Mouse (Mus musculus): Measurements from ENCODE around the gene Erc1.
"Not testable (repeated sequence)": the region's sequence is repeated elsewhere in the genome, so short reads cannot be mapped to it uniquely, and the experiment has no call there.

Gene Erc1

GRCm38 (mm10) chr6:119848034-119848695 is at the start of gene Erc1:
Erc1 (minus strand) TSS chr6:119848167.
- peak; percentile 99 for DNase-seq

GRCm38 (mm10) chr6:119892711-119893110 is 44.7 kb upstream of the Erc1 start:
- DNase-seq, result no peak

- no peak for DNase-seq
These were observed 35.2 kb upstream of the Erc1 start for GRCm38 (mm10) chr6:119883151-119883550.

GRCm38 (mm10) chr6:119864341-119865034 is 16.5 kb upstream of the Erc1 start:
- peak; percentile 97 for DNase-seq

- DNase-seq, result no peak
These were observed 13.6 kb upstream of the Erc1 start for GRCm38 (mm10) chr6:119861519-119861918.

- no peak for DNase-seq
These were observed 12.3 kb upstream of the Erc1 start for GRCm38 (mm10) chr6:119860236-119860635.

- no peak for DNase-seq
These were observed 7.5 kb upstream of the Erc1 start for GRCm38 (mm10) chr6:119855471-119855870.

DNA sequence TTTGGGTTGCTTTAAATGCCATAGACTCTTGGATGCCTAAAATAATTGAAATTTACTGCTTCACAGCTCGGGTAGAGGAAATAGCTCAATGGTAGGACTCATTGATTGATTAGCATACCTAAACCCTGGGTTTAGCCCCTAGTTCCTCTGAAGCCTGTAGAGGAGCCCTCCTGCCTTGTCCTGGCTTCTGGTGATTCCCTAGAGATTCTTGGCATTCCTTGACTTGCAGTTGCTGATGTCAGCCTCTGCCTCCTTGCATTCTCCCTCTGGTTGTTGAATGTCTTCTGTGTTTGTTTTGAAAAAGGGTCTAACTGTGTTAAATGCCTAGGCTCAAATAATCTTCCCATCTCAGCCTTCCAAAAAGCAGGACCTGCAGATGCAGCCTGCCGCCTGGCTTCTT is 6.2 kb upstream of the Erc1 start:
- no peak for DNase-seq

DNA sequence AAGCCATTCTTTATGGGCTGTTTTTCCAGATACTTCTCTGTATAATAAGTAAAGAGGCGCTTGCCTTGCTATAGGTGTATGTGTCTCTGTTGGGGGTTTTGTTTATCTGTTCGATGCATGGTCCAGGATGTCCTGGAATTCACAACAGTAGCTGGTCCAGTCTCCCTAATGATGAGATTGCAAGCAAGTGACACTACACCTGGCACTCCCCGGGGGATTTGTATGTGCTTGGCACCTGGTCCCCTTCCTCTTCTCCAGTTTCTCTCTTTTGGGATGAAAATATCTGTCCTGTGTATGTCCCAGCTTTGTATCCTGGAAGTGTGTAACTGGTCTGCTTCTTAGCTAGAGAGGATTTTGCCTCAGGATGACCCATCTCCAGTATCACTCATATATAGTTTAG is 1.9 kb upstream of the Erc1 start:
- no peak for DNase-seq

GRCm38 (mm10) chr6:119849348-119849709 is 1.4 kb upstream of the Erc1 start:
- no peak for DNase-seq

DNA sequence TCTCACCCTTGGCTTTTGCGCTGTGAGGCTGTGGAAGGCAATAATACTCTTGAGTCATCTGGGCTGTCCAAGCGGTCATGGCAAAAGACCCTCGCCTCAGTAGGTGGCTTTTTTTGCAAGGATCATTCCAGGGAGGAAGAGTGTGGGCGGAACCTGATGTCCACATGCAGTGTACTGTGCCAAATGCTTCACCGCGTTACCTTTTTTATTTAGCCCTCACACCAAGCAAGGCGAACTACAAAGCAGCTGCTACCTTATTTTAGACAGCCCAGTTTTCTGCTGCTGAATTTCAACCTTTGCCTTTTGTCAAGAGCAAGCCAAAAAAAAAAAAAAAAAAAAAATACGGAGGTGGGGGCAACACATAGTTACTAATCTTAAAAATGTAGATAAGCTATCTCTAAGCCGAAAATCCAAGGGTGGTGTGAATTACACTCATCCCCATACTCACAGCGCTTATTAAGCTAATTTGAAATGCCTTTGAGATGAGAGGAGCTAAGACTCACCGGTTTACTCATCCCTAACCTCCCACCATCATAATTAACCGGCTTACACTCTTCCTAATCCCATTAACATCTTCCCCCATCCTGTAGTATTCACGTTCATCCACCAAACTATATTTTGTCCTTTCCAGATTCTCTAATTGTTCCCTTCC is 855 bp upstream of the Erc1 start:
- DNase-seq, result no peak

DNA sequence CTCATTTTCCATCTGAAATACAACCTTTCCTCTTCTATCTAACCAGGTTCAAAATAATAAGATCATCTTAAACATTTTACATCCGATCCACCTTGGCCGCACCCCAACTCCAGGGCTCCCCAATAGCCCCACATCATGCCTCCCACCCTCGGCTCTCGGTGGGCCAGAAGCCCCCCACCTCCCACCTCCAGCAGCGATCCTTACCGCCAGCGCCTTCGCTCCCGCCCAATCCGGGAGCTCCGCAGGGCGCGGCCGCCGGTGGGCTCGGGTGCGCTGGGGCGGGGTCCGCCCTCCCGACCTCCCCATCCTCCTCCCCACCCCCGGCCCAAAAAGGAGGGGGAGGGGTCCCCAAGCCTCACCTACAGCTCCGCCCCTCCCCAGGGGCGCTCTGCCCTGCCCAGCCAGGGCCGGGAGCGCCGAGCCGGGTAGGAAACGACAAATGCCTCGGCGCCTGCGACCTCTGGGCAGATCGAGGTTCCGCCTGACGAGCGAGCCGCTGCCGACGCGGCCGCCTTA is 391 bp downstream of the Erc1 start:
- DNase-seq, result no peak

GRCm38 (mm10) chr6:119846751-119847517 is 1.0 kb downstream of the Erc1 start:
- DNase-seq, result no peak

- peak; percentile 72 for DNase-seq
These were observed 18.0 kb downstream of the Erc1 start for GRCm38 (mm10) chr6:119829951-119830350.

DNA sequence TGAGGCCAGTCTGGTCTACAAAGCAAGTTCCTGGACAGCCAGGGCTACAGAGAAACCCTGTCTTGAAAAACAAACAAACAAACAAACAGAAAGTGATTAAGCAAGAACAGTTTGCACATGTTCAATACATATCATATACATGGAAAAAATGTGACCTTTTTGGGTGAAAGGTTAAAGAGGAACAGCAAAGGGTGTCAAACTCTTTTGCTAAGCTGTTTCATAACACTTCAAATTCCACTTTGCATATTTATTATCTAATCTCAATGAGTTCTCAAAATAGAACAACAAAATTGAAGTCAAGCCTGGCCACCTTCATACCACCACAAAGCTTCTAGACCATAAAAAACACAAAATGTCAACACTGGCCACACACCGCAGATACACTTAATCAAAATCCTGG is 19.8 kb downstream of the Erc1 start:
- no peak for DNase-seq

- DNase-seq, result no peak
These were observed 21.3 kb downstream of the Erc1 start for GRCm38 (mm10) chr6:119826701-119827100.

DNA sequence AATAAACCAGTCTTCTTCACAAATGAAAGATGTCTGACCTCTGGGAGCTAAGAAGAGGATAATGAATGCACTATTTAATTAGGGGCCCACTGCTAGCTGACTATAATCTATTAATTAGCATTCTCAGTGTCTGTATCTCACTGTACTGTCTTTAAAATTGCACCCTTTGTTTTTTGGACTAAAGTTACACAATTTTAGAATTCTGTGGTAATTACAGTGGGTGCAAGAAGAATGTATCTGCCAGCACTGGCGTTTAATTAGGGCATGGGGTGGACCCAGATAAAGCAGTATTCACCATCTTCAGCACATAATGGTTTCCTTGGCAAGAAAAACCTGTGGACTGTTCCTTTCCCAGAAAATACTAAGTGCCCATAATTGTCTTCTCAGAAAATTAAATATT is 25.8 kb downstream of the Erc1 start:
- DNase-seq, result no peak

- no peak for DNase-seq
These were observed 26.8 kb downstream of the Erc1 start for GRCm38 (mm10) chr6:119821158-119821557.

DNA sequence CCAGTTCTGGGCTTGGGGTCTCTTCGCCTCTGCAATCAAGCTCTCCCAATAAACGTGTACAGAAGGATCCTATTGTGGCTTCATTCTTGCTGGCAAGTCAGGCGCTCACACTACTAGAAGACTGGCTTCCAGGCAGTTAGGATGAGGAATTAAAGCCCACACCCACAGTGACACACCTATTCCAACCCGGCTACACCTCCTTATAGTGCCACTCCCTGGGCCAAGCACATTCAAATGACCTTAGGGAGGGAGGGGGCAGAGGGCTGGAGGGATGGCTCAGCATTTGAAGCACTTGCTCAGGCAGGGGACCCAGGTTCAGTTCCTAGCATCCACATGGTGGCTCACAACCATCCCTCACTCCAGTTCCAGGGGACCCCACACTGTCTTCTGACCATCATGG is 29.4 kb downstream of the Erc1 start:
- no peak for DNase-seq

GRCm38 (mm10) chr6:119815426-119815825 is 32.5 kb downstream of the Erc1 start:
- DNase-seq, result no peak

DNA sequence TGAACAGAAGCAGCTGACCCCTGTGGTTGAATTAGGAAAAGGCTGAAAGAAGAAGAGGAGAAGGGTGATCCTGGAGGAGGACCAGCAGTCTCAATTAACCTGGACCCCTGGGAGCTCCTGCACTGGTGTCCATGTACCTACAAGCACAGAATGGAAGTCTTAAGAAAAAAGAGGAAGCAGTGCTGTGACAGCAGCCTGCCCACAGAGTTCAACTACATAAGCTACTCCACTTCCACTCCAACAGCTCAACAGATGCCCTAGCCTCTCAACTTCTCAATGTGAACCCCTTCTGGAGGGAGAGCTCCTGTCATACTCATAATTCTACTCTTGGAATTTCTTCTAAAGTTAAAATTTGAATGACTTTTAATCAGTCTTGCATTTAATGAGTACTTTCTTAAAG is 34.9 kb downstream of the Erc1 start:
- not testable (repeated sequence) for DNase-seq

DNA sequence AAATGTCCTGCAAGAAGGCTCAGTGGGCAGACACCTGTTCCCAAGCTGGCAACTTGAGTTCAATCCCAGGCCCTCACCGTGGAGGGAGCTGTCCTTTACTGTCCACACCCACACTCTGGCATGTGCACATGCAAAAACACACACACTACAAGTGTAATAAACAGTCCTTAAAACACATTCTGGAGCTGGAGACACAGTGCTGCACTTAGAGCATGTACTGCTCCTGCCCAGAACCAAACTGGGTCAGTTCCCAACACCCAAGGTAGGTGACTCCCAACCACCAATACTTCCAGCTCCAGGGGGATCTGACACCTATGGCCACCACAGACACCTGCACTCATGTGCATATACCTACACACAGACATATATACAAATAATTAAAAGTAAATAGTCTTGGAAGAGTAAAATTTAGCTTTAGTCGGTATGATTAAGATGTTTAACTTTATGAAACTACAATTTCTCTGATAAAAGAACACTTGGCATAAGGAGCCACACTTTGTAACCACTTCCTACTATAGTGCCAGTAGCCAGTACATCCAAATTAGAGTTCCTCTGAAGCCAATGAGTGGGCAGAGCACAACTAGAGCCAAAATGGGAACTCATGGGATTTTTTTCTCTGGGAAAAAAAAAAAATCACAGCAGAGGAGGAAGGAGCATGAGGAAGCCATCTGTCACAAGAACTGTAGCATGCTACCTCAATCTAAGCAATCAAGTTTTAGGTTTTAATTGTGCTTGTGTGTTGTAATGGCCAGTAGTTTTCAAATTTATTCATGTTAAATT is 39.1 kb downstream of the Erc1 start:
- peak; percentile 41 for DNase-seq
